Mouse (Mus musculus) forebrain, embryonic 12.5 days (tissue): ENCODE measurements around the gene Sos1. TPM values are rescaled to one million over a fixed set of nuclear protein-coding genes. Genes with fewer than 3 reads are reported as not detected.
"Not testable (repeated sequence)": the region's sequence is repeated elsewhere in the genome, so short reads cannot be mapped to it uniquely, and the experiment has no call there.

Experiments
- ATAC-seq: fragments of 200-750 bp; cut with Nextera tagmentation; 2 replicates; pipeline ENCODE4 v1.8.0; 2017; ENCODE audit warnings: moderate TSS enrichment; ENCODE audit not compliant: low FRiP score
- H3K27ac ChIP-seq: fragments of 300-500 bp; sonication (generic); 2 replicates; pipeline ENCODE4 v1.5.1; 2016; ENCODE audit warnings: mild to moderate bottlenecking
- H3K27me3 ChIP-seq: fragments of 300-500 bp; sonication (generic); 2 replicates; pipeline ENCODE4 v1.6.1; 2016; ENCODE audit warnings: mild to moderate bottlenecking
- H3K36me3 ChIP-seq: fragments of 300-500 bp; sonication (generic); replicated peaks from 2 replicates; pipeline ENCODE4 v1.6.1; 2016; ENCODE audit warnings: mild to moderate bottlenecking
- H3K4me1 ChIP-seq: fragments of 300-500 bp; sonication (generic); 2 replicates; pipeline ENCODE4 v1.6.1; 2016
- H3K4me2 ChIP-seq: fragments of 300-500 bp; sonication (generic); 2 replicates; pipeline ENCODE4 v1.6.1; 2016; ENCODE audit warnings: mild to moderate bottlenecking, moderate library complexity
- H3K4me3 ChIP-seq: fragments of 300-500 bp; sonication (generic); replicated peaks from 2 replicates; pipeline ENCODE4 v1.5.1; 2016; ENCODE audit warnings: mild to moderate bottlenecking
- H3K9ac ChIP-seq: fragments of 300-500 bp; sonication (generic); 2 replicates; pipeline ENCODE4 v1.6.1; 2016; ENCODE audit warnings: mild to moderate bottlenecking
- H3K9me3 ChIP-seq: fragments of 300-500 bp; sonication (generic); 2 replicates; pipeline ENCODE4 v1.6.1; 2016
- WGBS: fragments of 180-500 bp; shearing (Covaris S2); methylation state at CpG from one replicate; pipeline ENCODE4 v1.1.7; 2016; 5-methylcytosine and 5-hydroxymethylcytosine counted together
- polyA plus RNA-seq: library from polyadenylated mRNA; unstranded; fragments of >200 nt; fragmentation: Nextera tagmentation; extraction: Ambion mirVana; gene quantifications from 2 replicates; pipeline ENCODE4 v1.2.1, GENCODE M21; 2016

The Sos1 gene
- polyA plus RNA-seq, 1 experiment from 2014 or later: 8.0 TPM

- H3K4me3 ChIP-seq: no peak overlapping the region
- H3K4me2 ChIP-seq: no peak overlapping the region
- peaks cover 6% of the 10 kb centered on the region; the same call in 1 of the 2 replicates for H3K4me1 ChIP-seq
- H3K27ac ChIP-seq: no peak overlapping the region
- H3K27me3 ChIP-seq: no peaks in the 10 kb centered on the region
- no peaks in the 10 kb centered on the region for H3K9me3 ChIP-seq
- no peak overlapping the region for H3K9ac ChIP-seq
- no peak for ATAC-seq
- H3K36me3 ChIP-seq: no peaks in the 10 kb centered on the region
- WGBS: 67% methylated on average over 10 of the region's 10 CpGs
Observed at GRCm38 (mm10) chr17:80390024-80390423, 90.2 kb downstream of the Sos1 start.

GRCm38 (mm10) chr17:80385671-80386070, 94.6 kb downstream of the Sos1 start:
- Histone ChIP-seq H3K4me1 (no peaks in the 10 kb centered on the region), H3K9ac (no peak overlapping the region), H3K9me3 (no peaks in the 10 kb centered on the region), H3K27ac (no peak overlapping the region), H3K27me3 (no peaks in the 10 kb centered on the region), H3K36me3 (no peaks in the 10 kb centered on the region), H3K4me2 (no peak overlapping the region), H3K4me3 (no peak overlapping the region)
- 68% methylated on average over 1 of the region's 1 CpGs for WGBS
- no peak for ATAC-seq

- ATAC-seq, H3K36me3 ChIP-seq, H3K4me1 ChIP-seq, H3K4me2 ChIP-seq, H3K9ac ChIP-seq, H3K4me3 ChIP-seq, H3K27ac ChIP-seq, H3K9me3 ChIP-seq: not testable (repeated sequence)
- H3K27me3 ChIP-seq: peaks cover 17% of the 10 kb centered on the region
Observed at GRCm38 (mm10) chr17:80378386-80378785, 101.9 kb downstream of the Sos1 start.

- H3K9ac ChIP-seq: peak overlapping the region; percentile 70
- peak overlapping the region; percentile 49 for H3K4me3 ChIP-seq
- H3K36me3 ChIP-seq: no peaks in the 10 kb centered on the region
- peaks cover 31% of the 10 kb centered on the region for H3K27me3 ChIP-seq
- no peak overlapping the region for H3K27ac ChIP-seq
- 20% methylated on average over 28 of the region's 29 CpGs for WGBS
- ATAC-seq: peak; percentile 83
- peak overlapping the region; percentile 76 for H3K4me2 ChIP-seq
- H3K4me1 ChIP-seq: peaks cover 8% of the 10 kb centered on the region
- H3K9me3 ChIP-seq: no peaks in the 10 kb centered on the region
Observed at GRCm38 (mm10) chr17:80373726-80374096, 106.5 kb downstream of the Sos1 start.

- peak; percentile 98 for ATAC-seq
- 5% methylated on average over 96 of the region's 102 CpGs for WGBS
Observed at GRCm38 (mm10) chr17:80372989-80373725, 107.1 kb downstream of the Sos1 start, which contains the start of gene Gm10190. Gm10190 (minus strand) TSS chr17:80373541.

GRCm38 (mm10) chr17:80368606-80369005, 111.6 kb downstream of the Sos1 start:
- ATAC-seq: no peak
- H3K4me3 ChIP-seq: no peak overlapping the region
- H3K4me1 ChIP-seq: peaks cover 6% of the 10 kb centered on the region
- H3K9ac ChIP-seq: no peak overlapping the region
- H3K9me3 ChIP-seq: no peaks in the 10 kb centered on the region
- H3K27me3 ChIP-seq: peaks cover 14% of the 10 kb centered on the region; the same call in 1 of the 2 replicates
- no peak overlapping the region for H3K4me2 ChIP-seq
- 81% methylated on average over 9 of the region's 9 CpGs for WGBS
- no peaks in the 10 kb centered on the region for H3K36me3 ChIP-seq
- H3K27ac ChIP-seq: no peak overlapping the region

More at GRCm38 (mm10) chr17:80372989-80373725, 107.1 kb downstream of the Sos1 start, which contains the start of gene Gm10190:
- Histone ChIP-seq H3K9me3 (no peaks in the 10 kb centered on the region), H3K27me3 (peaks cover 31% of the 10 kb centered on the region), H3K4me2 (peak within 1 kb of the TSS; percentile 76), H3K9ac (peak within 1 kb of the TSS; percentile 70), H3K4me3 (peak within 1 kb of the TSS; percentile 49), H3K27ac (peak within 1 kb of the TSS; percentile 44; the same call in 1 of the 2 replicates), H3K36me3 (no peaks in the 10 kb centered on the region), H3K4me1 (peaks cover 8% of the 10 kb centered on the region)

- Histone ChIP-seq H3K9me3 (no peaks in the 10 kb centered on the region), H3K27me3 (0 out of 2 replicates have a peak, but pooled peaks cover 10% of the 10 kb centered on the region), H3K36me3 (no peaks in the 10 kb centered on the region), H3K27ac (no peak overlapping the region), H3K9ac (no peak overlapping the region), H3K4me1 (no peaks in the 10 kb centered on the region), H3K4me2 (no peak overlapping the region), H3K4me3 (no peak overlapping the region)
- 96% methylated on average over 5 of the region's 5 CpGs for WGBS
- ATAC-seq: no peak
Observed at GRCm38 (mm10) chr17:80367276-80367675, 113.0 kb downstream of the Sos1 start.

- Histone ChIP-seq H3K4me1 (no peaks in the 10 kb centered on the region), H3K4me3 (no peak overlapping the region), H3K27ac (no peak overlapping the region), H3K36me3 (no peaks in the 10 kb centered on the region), H3K9ac (no peak overlapping the region), H3K4me2 (no peak overlapping the region), H3K27me3 (no peaks in the 10 kb centered on the region), H3K9me3 (no peaks in the 10 kb centered on the region)
- WGBS: 84% methylated on average over 8 of the region's 8 CpGs
- no peak for ATAC-seq
Observed at GRCm38 (mm10) chr17:80360245-80360644, 120.0 kb downstream of the Sos1 start.

GRCm38 (mm10) chr17:80347234-80347633, 133.0 kb downstream of the Sos1 start:
- Histone ChIP-seq H3K4me2 (no peak overlapping the region), H3K27me3 (no peaks in the 10 kb centered on the region), H3K9me3 (no peaks in the 10 kb centered on the region), H3K4me3 (no peak overlapping the region), H3K9ac (no peak overlapping the region), H3K36me3 (no peaks in the 10 kb centered on the region), H3K4me1 (no peaks in the 10 kb centered on the region), H3K27ac (no peak overlapping the region)
- WGBS: 48% methylated on average over 6 of the region's 6 CpGs
- no peak for ATAC-seq

- ATAC-seq: no peak
- 21% methylated on average over 11 of the region's 11 CpGs for WGBS
- H3K27ac ChIP-seq: no peak overlapping the region
Observed at GRCm38 (mm10) chr17:80346591-80347125, 133.6 kb downstream of the Sos1 start.

GRCm38 (mm10) chr17:80345277-80345676, 135.0 kb downstream of the Sos1 start:
- no peaks in the 10 kb centered on the region for H3K9me3 ChIP-seq
- WGBS: 80% methylated on average over 4 of the region's 4 CpGs
- no peaks in the 10 kb centered on the region for H3K27me3 ChIP-seq
- H3K9ac ChIP-seq: no peak overlapping the region
- no peak overlapping the region for H3K4me2 ChIP-seq
- no peak overlapping the region for H3K4me3 ChIP-seq
- H3K4me1 ChIP-seq: no peaks in the 10 kb centered on the region
- no peak overlapping the region for H3K27ac ChIP-seq
- no peaks in the 10 kb centered on the region for H3K36me3 ChIP-seq
- no peak for ATAC-seq

More at GRCm38 (mm10) chr17:80346591-80347125, 133.6 kb downstream of the Sos1 start:
- Histone ChIP-seq H3K27me3 (no peaks in the 10 kb centered on the region), H3K9me3 (no peaks in the 10 kb centered on the region), H3K4me3 (no peak overlapping the region), H3K9ac (no peak overlapping the region), H3K36me3 (no peaks in the 10 kb centered on the region), H3K4me2 (no peak overlapping the region), H3K4me1 (no peaks in the 10 kb centered on the region)
